Mouse (Mus musculus) adrenal gland, adult (tissue): Measurements from ENCODE around the gene Fahd2a.
A peak's percentile ranks its signal among the peaks of the same experiment; 100 is the strongest.

Source experiments
- DNase-seq, 2 experiments: peaks; one replicate each; pipeline ENCODE4 v3.0.0; 2022 to 2023; ENCODE audit warnings: low spot score in 1 of 2; ENCODE audit not compliant: inconsistent age in 2 of 2

Gene Fahd2a

GRCm38 (mm10) chr2:127433487-127434295 lies 10.7 kb downstream of the Fahd2a start:
- DNase-seq, result no peak

- DNase-seq, result peak; percentile 39 to 79
Observed at GRCm38 (mm10) chr2:127430238-127430637, 14.1 kb downstream of the Fahd2a start.

DNA sequence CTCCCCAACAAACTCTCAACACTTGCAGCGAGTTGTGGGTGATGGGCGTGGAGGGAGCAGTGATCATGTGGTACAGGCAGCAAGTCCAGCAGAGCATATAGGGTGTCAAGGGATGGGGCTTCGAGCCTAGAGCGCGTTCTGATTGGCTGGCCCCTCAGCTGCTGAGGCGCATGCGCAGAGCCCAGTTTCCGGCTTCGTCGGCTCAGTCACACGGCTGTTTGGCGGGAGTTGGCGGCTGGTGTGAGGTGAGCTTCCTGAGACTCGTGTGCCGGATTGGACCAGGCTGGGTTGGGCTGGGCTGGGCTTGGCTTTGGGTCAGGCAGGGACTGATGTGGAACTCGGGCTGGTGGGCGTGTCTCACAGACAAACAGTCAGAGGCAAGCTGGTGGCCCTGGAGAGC lies 19.4 kb downstream of the Fahd2a start, which contains the start of gene Gpat2:
Gene Gpat2, plus strand, starts transcription at position 223 of the 400 bp plus-strand sequence.
- DNase-seq, result no peak

DNA sequence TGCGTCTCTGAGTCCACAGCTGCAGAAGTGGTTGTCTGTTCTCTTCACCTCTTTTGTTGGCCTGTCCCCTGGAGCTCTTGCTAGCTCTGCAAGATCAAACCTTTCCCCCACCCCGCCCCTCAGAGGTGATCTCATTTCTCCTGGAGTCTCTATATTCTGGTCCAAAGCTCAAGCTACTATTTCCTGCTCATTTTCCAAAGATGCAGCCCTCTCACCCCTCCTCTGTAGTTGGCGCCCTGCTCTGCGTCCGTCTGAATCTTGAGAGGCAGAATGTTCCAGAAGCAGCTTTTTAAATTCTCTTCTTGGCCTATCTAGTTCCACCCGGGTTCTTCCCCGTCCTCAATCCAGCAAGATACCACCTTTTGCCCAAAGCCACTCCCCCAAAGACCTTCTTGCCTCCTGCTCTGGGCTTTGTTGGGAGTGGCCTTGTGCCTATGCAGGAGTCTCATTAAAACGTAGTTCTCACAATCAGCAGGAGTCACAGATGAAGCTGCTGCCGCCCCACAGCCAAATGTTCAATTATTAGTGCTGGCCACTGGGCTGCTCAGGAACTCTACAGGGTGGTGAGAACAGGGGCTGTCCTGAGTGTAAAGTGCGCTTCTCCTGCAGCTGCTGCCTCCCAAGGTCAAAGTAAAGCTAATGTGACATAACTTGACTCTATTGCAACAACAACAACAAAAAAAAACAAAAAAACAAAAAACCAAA lies 25.9 kb downstream of the Fahd2a start:
- no peak for DNase-seq

GRCm38 (mm10) chr2:127416706-127417105 lies 27.7 kb downstream of the Fahd2a start:
- DNase-seq, result no peak

DNA sequence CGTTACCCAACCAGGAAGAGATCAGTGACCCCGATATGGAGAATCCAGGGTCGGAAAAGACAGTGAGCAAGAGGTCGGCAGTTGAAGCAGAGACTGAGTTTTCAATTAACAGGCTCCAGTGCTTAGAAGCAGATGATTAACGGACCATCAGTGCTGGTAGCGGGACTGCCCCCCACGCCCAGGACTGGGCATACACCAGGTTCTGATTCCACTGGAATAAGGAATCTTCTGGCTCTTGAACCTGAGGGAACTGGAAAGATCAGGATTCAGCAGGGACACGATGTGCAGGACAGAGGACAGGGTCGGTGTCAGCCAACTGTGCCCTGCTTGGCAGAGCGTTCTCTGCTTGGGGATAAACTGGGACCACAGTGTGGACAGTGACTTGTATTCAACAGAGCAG lies 28.6 kb downstream of the Fahd2a start:
- DNase-seq, result no peak

GRCm38 (mm10) chr2:127411126-127411525 lies 33.2 kb downstream of the Fahd2a start:
- DNase-seq, result no peak

GRCm38 (mm10) chr2:127398738-127399137 lies 45.6 kb downstream of the Fahd2a start:
- DNase-seq, result no peak

DNA sequence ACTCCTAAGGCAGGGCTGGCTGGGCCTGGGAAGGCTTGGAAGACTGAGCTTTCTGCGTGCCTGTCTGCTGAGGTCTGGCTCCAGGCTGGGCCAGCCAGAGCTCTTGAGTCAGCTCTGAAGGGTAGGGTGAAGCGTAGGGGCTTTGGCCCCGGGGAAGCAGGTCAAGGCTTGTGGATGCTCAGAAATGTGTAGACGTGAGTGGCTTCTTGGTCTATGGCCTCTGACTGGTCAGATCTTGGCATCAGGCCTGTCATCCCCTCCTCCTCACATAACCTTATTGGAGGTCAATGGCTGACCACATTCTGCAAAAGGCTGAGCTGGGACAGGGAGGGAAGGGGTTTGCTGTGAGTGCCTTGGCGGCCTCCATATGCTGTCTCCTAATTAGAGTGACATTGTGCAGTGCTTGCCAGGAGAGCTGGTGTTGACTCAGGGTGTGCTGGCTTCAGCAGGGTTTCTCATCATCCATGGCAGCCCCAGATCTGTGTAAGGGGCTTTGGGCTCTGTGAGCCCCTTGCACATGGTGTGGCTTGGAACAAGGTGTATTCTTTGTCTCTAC lies 49.7 kb downstream of the Fahd2a start:
- peak; percentile 41 to 86 for DNase-seq

- DNase-seq, result no peak
Observed at GRCm38 (mm10) chr2:127391323-127391722, 53.0 kb downstream of the Fahd2a start.

- DNase-seq, result no peak
Observed at GRCm38 (mm10) chr2:127390846-127391245, 53.5 kb downstream of the Fahd2a start.

DNA sequence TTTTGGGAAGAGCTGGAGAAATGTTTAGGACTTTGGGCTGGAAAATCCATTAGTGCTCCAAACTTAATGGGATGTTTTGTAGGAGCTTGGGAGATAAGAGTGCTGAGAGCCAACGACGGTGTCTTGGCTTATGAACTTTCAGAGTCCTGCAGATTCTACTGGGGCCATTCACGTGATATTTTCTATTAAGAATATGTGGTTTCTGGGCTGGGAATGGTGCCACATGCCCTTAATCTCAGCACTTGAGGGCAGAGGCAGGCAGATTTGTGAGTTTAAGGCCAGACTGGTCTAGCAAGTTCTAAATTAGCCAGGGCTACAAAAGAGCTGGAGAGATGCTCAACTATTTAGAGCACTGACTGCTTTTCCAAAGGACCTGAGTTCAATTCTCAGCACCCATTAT lies 54.0 kb downstream of the Fahd2a start:
- no peak for DNase-seq

DNA sequence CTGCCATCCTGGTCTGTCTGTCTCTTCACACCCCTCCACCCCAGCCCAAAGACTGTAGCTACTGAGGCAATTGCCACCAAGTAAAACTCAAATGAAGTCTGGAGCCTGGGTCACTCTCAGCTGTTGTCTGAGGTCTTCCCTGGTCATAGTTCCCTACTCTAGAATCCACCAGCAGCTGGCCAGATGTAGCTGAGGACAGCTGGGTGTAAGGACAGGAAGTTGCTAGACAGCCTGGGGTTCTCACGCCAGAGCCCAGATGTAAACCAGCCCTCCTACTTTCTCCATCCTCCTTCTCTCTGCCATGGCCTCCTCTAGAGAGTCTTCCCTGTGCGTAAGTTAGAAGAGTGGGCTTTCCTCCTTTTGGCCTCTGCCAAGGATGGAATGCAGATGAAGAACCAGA lies 56.8 kb downstream of the Fahd2a start:
- DNase-seq, result no peak
